Mouse (Mus musculus): Measurements from ENCODE around the gene Slc22a20. TPM values are rescaled to one million over a fixed set of nuclear protein-coding genes. Genes with fewer than 3 reads are reported as not detected.

Slc22a20 gene
- not detected for polyA plus RNA-seq (2014; fragmentation: Illumina TruSeq; extraction: RNeasy Lipid Tissue Mini Kit (QIAGEN cat#74804); ENCODE audit: low read depth, low replicate concordance)

DNA sequence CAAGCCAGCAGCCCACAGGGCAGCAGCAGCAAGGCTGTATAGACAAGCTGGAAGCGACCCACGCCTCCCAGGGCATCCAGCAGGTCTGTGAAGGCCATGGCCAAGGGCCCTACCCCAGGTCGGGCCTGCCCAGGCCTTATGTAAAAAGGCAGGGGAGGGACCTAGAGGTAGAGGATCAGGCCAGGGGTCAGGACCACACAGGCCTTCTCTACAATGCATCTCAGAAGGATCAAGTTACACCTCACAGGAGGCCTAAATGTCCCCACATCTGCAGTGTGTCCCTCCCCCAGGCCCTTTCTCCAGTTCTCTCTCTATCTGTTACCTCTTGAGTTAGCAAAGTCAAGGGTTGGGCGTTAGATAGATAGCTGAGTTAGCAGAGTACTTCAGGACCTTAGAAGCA is at the start of gene Slc22a20:
Gene Slc22a20, minus strand, starts transcription at position 101 of the 400 bp plus-strand sequence.

DNA sequence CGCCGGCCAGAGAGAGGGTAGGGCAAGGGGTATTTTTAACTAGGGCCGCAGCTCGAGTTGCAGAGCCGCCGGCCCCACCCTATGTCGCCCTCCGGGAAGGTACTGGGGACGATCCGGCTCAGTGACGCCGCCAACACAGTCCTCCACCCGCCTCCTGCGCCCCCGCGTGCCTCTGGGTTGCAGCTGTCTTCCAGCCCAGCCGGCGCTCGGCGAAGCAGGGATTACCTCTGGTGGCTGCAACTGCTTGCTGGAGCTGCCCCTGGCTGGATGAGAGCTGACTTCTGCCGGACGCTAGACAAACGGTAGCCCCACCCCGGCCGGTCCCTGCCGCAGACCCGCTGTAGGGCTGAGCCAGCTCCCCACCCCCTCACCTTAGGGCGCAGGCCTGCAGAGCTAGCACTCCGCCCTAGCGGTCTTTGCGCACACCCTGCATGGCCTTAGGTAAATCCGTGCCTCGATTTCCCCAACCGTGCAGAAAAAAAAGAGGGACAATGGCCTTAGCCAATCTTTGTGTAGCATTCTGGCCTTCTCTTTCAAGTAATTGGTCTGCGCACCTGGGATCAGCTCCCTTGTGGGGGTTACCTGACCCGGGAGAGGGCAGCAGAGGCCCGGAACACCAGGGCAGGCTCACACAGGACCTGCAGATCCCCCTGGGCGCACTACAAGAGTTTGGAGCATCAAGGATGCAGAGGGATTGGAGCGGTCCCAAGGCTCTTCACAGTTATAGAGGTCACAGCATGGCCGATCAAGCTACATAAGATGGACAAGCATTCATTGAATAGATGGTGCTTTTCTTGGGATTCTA is 29.8 kb upstream of the Slc22a20 start, which contains the start of gene Capn1:
Gene Capn1, minus strand, starts transcription at position 387 of the 805 bp plus-strand sequence.

DNA sequence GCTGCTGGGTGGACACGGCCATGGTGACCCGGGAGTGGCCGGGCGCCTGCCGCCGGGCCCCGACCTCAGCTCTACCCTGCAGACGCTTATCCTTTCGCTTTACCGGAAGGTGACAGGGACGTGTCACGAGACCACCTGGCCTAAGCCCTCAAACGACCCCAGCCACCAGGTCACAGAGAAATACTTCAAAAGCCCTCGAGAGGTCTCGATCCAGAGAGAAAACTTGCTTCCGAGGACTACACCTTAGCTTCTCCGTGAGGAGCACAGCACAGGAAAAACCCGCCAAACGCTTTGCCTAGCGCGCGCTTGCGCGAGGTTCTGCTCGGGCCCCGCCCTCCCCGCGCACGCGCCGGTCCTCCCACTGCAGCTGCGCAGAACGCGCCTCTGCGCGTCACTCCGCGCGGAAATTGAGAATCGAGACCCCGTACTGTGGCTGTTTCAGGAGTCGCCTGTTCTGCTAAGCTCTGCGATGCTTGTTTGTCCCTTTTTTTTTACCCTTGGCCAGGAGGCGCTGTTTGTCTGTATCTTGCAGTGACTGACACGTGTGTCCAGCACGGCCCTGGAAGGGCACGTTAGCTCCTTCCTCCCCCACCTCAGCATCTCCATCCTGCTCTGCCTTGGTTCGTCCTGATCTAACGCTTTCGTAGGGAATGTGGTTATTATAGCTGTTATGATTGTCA is 21.9 kb downstream of the Slc22a20 start, which contains the start of gene Pola2:
Gene Pola2, minus strand, starts transcription at position 320 of the 680 bp plus-strand sequence.

DNA sequence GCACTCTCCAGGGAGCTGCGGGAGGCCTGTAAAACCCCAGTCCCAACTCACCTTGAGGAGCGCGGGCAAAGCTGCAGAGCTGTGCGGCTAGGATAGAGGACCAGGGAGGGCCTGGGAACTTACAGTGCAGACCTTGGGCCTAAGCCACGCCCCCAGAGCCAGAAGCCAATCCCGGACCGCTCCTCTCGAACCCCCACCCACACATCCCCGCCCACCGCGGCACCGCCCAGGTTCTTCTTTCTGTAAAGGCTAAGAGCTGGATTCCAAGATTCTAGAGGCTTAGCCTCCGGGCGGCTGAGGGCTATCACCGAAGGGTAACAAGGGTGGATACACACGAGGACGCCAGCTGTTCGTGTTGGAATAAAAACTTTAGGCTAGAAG is 61.2 kb downstream of the Slc22a20 start, which contains the start of gene Cdc42ep2:
Gene Cdc42ep2, minus strand, starts transcription at position 104 of the 381 bp plus-strand sequence.

Other genes with a start within 250 kb of the Slc22a20 start
- gene Ltbp3, start 245.2 kb downstream of the Slc22a20 start, polyA plus RNA-seq (2014; fragmentation: Illumina TruSeq; extraction: RNeasy Lipid Tissue Mini Kit (QIAGEN cat#74804); ENCODE audit: low read depth, low replicate concordance): 0.32 TPM
- 1.4 TPM for gene Scyl1, start 214.7 kb downstream of the Slc22a20 start, polyA plus RNA-seq (2014; fragmentation: Illumina TruSeq; extraction: RNeasy Lipid Tissue Mini Kit (QIAGEN cat#74804); ENCODE audit: low read depth, low replicate concordance)
- gene Frmd8, start 110.9 kb downstream of the Slc22a20 start, polyA plus RNA-seq (2014; fragmentation: Illumina TruSeq; extraction: RNeasy Lipid Tissue Mini Kit (QIAGEN cat#74804); ENCODE audit: low read depth, low replicate concordance): 1.5 TPM
- 7.7 TPM for gene Slc25a45, start 108.3 kb downstream of the Slc22a20 start, polyA plus RNA-seq (2014; fragmentation: Illumina TruSeq; extraction: RNeasy Lipid Tissue Mini Kit (QIAGEN cat#74804); ENCODE audit: low read depth, low replicate concordance)
- gene Tigd3, start 92.0 kb downstream of the Slc22a20 start, polyA plus RNA-seq (2014; fragmentation: Illumina TruSeq; extraction: RNeasy Lipid Tissue Mini Kit (QIAGEN cat#74804); ENCODE audit: low read depth, low replicate concordance): not detected
- gene Dpf2, start 73.1 kb downstream of the Slc22a20 start, polyA plus RNA-seq (2014; fragmentation: Illumina TruSeq; extraction: RNeasy Lipid Tissue Mini Kit (QIAGEN cat#74804); ENCODE audit: low read depth, low replicate concordance): 7.4 TPM
- gene Cdc42ep2, start 61.3 kb downstream of the Slc22a20 start, polyA plus RNA-seq (2014; fragmentation: Illumina TruSeq; extraction: RNeasy Lipid Tissue Mini Kit (QIAGEN cat#74804); ENCODE audit: low read depth, low replicate concordance): 0.56 TPM
- 2.9 TPM for gene Pola2, start 21.9 kb downstream of the Slc22a20 start, polyA plus RNA-seq (2014; fragmentation: Illumina TruSeq; extraction: RNeasy Lipid Tissue Mini Kit (QIAGEN cat#74804); ENCODE audit: low read depth, low replicate concordance)
- 0.82 TPM for gene Capn1, start 29.8 kb upstream of the Slc22a20 start, polyA plus RNA-seq (2014; fragmentation: Illumina TruSeq; extraction: RNeasy Lipid Tissue Mini Kit (QIAGEN cat#74804); ENCODE audit: low read depth, low replicate concordance)
- 2.7 TPM for gene Syvn1, start 60.4 kb upstream of the Slc22a20 start, polyA plus RNA-seq (2014; fragmentation: Illumina TruSeq; extraction: RNeasy Lipid Tissue Mini Kit (QIAGEN cat#74804); ENCODE audit: low read depth, low replicate concordance)
- gene Mrpl49, start 71.6 kb upstream of the Slc22a20 start, polyA plus RNA-seq (2014; fragmentation: Illumina TruSeq; extraction: RNeasy Lipid Tissue Mini Kit (QIAGEN cat#74804); ENCODE audit: low read depth, low replicate concordance): 28.1 TPM
- 75.1 TPM for gene Fau, start 71.7 kb upstream of the Slc22a20 start, polyA plus RNA-seq (2014; fragmentation: Illumina TruSeq; extraction: RNeasy Lipid Tissue Mini Kit (QIAGEN cat#74804); ENCODE audit: low read depth, low replicate concordance)
- gene Znhit2, start 75.0 kb upstream of the Slc22a20 start, polyA plus RNA-seq (2014; fragmentation: Illumina TruSeq; extraction: RNeasy Lipid Tissue Mini Kit (QIAGEN cat#74804); ENCODE audit: low read depth, low replicate concordance): not detected
- 28.5 TPM for gene Tm7sf2, start 82.2 kb upstream of the Slc22a20 start, polyA plus RNA-seq (2014; fragmentation: Illumina TruSeq; extraction: RNeasy Lipid Tissue Mini Kit (QIAGEN cat#74804); ENCODE audit: low read depth, low replicate concordance)
- gene Vps51, start 91.1 kb upstream of the Slc22a20 start, polyA plus RNA-seq (2014; fragmentation: Illumina TruSeq; extraction: RNeasy Lipid Tissue Mini Kit (QIAGEN cat#74804); ENCODE audit: low read depth, low replicate concordance): 4.6 TPM
- gene Tmem262, start 93.9 kb upstream of the Slc22a20 start, polyA plus RNA-seq (2014; fragmentation: Illumina TruSeq; extraction: RNeasy Lipid Tissue Mini Kit (QIAGEN cat#74804); ENCODE audit: low read depth, low replicate concordance): not detected
- not detected for gene Gm28374, start 96.1 kb upstream of the Slc22a20 start, polyA plus RNA-seq (2014; fragmentation: Illumina TruSeq; extraction: RNeasy Lipid Tissue Mini Kit (QIAGEN cat#74804); ENCODE audit: low read depth, low replicate concordance)
- gene Zfpl1, start 98.8 kb upstream of the Slc22a20 start, polyA plus RNA-seq (2014; fragmentation: Illumina TruSeq; extraction: RNeasy Lipid Tissue Mini Kit (QIAGEN cat#74804); ENCODE audit: low read depth, low replicate concordance): 1.1 TPM
- not detected for gene Cdca5, start 98.8 kb upstream of the Slc22a20 start, polyA plus RNA-seq (2014; fragmentation: Illumina TruSeq; extraction: RNeasy Lipid Tissue Mini Kit (QIAGEN cat#74804); ENCODE audit: low read depth, low replicate concordance)
- gene AC131692.1, start 108.3 kb upstream of the Slc22a20 start, polyA plus RNA-seq (2014; fragmentation: Illumina TruSeq; extraction: RNeasy Lipid Tissue Mini Kit (QIAGEN cat#74804); ENCODE audit: low read depth, low replicate concordance): not detected
- not detected for gene Naaladl1, start 119.6 kb upstream of the Slc22a20 start, polyA plus RNA-seq (2014; fragmentation: Illumina TruSeq; extraction: RNeasy Lipid Tissue Mini Kit (QIAGEN cat#74804); ENCODE audit: low read depth, low replicate concordance)
- 1.0 TPM for gene Sac3d1, start 132.5 kb upstream of the Slc22a20 start, polyA plus RNA-seq (2014; fragmentation: Illumina TruSeq; extraction: RNeasy Lipid Tissue Mini Kit (QIAGEN cat#74804); ENCODE audit: low read depth, low replicate concordance)
- 2.6 TPM for gene Snx15, start 142.2 kb upstream of the Slc22a20 start, polyA plus RNA-seq (2014; fragmentation: Illumina TruSeq; extraction: RNeasy Lipid Tissue Mini Kit (QIAGEN cat#74804); ENCODE audit: low read depth, low replicate concordance)
- gene Batf2, start 154.8 kb upstream of the Slc22a20 start, polyA plus RNA-seq (2014; fragmentation: Illumina TruSeq; extraction: RNeasy Lipid Tissue Mini Kit (QIAGEN cat#74804); ENCODE audit: low read depth, low replicate concordance): not detected
- gene Arl2, start 155.4 kb upstream of the Slc22a20 start, polyA plus RNA-seq (2014; fragmentation: Illumina TruSeq; extraction: RNeasy Lipid Tissue Mini Kit (QIAGEN cat#74804); ENCODE audit: low read depth, low replicate concordance): 0.98 TPM
- gene Majin, start 198.2 kb upstream of the Slc22a20 start, polyA plus RNA-seq (2014; fragmentation: Illumina TruSeq; extraction: RNeasy Lipid Tissue Mini Kit (QIAGEN cat#74804); ENCODE audit: low read depth, low replicate concordance): not detected
- not detected for gene Gpha2, start 240.2 kb upstream of the Slc22a20 start, polyA plus RNA-seq (2014; fragmentation: Illumina TruSeq; extraction: RNeasy Lipid Tissue Mini Kit (QIAGEN cat#74804); ENCODE audit: low read depth, low replicate concordance)
- 0.93 TPM for gene Ppp2r5b, start 249.7 kb upstream of the Slc22a20 start, polyA plus RNA-seq (2014; fragmentation: Illumina TruSeq; extraction: RNeasy Lipid Tissue Mini Kit (QIAGEN cat#74804); ENCODE audit: low read depth, low replicate concordance)

Data from liver, adult 10 weeks (tissue).